Mouse (Mus musculus): ENCODE data around the gene Parm1. TPM values are rescaled to one million over a fixed set of nuclear protein-coding genes. Genes with fewer than 3 reads are reported as not detected.

The Parm1 gene
- polyA plus RNA-seq, 2 experiments from 2014 or later: not detected

DNA sequence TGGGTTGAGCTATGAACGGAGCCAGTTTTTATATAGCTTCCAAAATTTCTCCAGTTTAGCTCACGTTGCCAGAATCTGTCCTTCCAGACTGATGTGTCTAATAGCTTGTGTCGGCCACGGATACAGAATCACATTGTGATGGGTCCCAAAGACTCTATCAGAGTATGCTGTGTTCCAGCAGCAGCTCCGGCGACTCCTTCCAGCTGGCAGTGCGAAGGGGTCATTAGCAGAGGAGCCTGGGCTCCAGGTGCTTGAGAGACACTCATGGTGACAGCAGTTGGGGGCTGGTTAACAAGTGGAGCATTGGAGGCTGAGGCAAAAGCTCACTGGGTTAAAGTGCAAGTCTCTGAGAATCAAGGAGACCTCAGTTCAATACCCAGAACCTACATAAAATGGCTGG lies 61.5 kb downstream of the Parm1 start:
- no peak for ATAC-seq

DNA sequence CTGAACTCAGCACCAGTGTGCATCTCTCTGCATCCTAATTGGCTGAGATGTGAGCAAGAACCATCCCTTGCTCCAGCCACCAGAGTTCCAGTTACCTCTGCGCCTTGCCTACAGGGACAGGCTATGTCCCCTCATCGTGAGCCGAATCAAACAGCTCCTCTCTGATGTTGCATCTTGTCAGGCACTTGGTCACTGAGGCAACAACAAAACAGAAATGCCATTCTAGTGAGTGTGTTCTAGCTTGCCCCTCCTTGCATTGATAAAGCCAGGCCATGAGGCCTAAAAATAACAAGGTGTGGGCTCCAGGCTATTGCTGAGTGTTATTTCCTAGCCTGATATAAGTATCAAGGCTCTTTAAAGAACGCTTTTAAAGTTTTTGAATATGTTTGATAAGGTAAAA lies 64.4 kb downstream of the Parm1 start:
- ATAC-seq: no peak

DNA sequence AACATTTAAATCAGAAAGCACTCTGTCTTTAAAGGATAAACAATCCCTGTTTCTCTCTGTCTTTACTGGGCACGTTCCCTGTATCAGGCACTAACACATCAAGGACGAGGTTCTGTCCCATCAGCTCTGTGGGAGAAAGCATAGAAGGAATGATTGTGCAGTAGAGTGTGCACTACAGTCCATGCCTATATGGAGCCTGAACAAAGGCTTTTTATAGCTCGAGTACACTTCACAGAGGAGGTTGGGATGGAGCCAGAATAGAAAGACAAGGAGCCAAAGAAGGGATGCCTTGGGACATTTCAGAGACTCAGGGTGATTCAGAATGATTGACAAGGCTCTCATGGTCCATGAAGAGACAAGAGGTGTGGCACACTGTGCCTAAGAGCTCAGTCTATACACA lies 68.8 kb downstream of the Parm1 start:
- ATAC-seq: no peak

DNA sequence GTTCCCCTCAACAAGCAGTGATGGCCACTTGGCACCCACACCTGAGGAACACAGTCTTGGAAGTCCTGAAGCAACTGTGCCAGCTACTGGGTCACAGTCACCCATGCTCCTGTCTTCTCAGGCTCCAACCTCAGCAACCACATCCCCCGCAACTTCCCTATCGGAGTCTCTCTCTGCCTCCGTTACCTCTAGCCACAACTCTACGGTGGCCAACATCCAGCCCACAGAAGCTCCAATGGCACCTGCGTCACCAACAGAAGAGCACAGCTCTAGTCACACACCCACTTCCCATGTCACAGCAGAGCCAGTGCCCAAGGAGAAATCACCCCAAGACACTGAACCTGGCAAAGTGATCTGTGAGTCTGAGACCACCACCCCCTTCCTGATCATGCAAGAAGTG lies 76.7 kb downstream of the Parm1 start:
- no peak for ATAC-seq

DNA sequence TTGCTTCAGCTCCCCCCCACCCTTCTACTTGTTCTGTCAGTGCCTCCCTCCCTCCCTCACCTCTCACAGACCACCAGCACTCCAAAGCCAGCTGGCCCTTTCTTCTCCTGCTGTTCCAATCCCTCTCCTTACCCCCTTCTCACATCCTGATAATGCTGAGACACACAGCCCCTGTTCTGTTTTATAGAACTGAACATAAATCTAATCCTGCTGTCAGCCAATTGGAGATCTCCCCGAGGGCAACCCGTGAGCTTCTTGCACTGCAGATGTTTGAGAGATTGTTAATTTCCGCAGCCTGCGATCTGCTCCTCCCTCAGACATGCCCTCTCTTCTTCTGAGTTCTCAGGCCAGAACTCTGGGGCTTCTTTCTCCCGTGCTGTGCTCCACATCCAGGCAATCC lies 79.8 kb downstream of the Parm1 start:
- no peak for ATAC-seq

DNA sequence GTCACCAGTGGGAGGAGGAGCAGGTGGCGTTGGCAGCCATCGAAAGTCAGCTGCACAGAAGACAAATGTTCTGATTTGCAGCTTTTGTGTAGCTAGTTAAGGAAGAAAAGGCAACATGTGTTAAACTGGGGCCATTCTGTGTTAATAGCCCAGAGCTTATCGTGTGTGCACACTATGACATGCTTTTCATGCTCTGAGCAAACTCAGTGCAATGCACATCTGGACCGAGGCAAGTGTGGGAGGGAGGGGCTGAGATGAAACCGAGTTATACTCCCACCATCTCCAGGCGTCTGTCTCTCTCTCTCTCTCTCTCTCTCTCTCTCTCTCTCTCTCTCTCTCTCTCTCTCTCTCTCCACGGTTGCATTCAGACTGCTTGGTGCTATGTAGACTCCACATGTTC lies 82.4 kb downstream of the Parm1 start:
- no peak for ATAC-seq

DNA sequence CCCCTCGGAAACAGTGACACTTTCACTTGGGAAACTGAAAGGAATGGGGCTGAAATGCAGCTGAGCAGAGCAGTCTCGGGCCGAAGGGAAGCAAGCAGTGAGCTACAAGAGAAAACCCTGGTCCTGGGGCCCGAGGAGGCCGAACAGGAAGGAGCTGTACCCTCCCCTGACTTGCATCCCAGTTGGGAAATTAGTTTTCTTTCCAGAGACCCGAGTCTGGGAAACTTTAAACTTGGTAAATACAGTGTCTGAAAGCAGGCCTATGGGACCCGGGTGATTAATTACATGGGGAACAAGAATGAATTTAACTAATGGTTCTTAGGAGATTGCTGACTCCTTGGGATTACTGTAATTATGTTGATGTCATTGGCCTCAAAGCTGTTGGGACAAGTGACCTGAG lies 85.9 kb downstream of the Parm1 start:
- no peak for ATAC-seq

DNA sequence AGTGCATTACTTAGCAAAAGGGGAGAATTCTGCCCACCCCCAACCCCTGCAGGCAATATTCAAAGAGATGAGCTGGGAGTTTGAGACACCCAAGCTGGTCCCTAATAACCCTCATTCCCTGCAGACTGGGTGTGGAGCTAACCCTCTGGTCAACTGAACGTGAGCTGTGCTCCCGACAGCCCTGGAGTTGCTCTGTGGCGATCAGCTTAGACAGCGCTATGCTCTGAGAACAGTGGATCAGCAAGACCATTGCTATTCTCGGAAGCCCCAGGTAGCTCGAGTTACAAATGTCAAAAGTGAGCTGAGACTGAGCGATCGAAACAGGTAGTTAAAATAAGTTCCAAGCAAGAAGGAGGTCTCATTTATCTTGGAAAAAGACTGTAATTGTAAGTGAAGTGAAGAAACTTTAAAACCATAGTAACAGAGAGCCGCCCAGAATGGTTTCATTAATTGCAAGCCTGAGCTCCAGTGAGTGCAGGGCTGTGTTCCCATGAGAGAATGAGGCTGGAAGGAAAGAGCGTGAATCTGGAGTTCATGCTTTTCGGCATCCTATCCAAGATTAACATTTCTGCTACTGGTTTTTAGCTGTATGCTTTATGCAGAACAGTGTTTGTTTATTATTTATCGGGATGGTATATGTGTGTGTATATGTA lies 86.5 kb downstream of the Parm1 start:
- no peak for ATAC-seq

DNA sequence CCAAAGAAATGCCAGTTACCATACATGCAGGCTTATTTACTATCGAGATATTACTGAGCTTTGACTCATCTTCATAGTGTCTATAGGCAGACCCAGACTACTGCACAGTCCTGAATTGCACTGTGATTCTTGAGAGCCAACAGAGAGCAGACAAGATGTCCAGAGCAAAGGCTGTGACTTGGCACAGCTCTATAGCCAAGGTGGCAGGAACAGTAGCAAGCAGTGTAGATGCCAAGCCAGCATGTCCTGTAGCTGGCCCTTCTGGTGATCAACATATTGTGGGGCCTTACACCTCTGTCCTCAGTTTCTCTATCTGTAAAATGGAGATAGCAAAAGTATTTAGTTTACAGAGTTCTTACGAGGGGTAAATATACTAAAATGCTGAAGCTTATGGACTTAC lies 89.8 kb downstream of the Parm1 start:
- ATAC-seq: no peak

DNA sequence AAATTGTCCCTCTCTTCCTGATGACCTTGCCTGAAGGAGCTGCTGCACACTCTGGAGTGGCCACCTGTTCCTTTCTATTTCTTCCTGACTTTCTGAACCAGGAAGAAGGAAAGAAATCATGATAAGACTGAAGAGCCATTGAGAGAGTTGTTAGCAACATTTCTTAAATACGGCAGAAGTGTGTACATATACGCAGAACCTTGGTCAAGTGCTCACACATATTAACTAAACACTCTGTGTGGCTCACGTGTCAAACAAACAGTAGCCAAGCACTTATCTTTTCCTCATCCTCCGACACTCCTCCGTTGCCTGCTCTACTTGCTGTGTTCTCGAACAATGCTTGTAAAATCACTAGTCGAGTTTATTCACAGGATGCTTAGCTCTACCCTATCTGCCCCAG lies 90.4 kb downstream of the Parm1 start:
- no peak for ATAC-seq

DNA sequence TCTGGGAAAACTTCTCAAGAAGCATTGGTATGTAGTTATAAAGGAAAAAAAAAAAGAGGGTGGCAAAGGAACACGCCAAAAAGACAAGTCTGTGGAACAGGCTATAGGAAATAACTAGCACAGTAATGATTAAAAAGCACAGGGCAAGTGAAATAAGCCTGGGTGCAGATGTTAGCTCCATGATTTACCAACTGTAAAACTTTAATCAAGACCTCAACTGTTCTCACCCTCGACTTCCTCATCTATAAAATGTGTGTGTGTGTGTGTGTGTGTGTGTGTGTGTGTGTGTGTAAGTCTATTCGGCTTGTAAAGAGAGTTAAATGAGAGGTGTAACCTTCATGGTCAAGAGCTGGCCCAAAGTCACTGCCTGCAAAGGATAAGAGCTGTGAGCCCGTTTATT lies 91.6 kb downstream of the Parm1 start:
- ATAC-seq: no peak

DNA sequence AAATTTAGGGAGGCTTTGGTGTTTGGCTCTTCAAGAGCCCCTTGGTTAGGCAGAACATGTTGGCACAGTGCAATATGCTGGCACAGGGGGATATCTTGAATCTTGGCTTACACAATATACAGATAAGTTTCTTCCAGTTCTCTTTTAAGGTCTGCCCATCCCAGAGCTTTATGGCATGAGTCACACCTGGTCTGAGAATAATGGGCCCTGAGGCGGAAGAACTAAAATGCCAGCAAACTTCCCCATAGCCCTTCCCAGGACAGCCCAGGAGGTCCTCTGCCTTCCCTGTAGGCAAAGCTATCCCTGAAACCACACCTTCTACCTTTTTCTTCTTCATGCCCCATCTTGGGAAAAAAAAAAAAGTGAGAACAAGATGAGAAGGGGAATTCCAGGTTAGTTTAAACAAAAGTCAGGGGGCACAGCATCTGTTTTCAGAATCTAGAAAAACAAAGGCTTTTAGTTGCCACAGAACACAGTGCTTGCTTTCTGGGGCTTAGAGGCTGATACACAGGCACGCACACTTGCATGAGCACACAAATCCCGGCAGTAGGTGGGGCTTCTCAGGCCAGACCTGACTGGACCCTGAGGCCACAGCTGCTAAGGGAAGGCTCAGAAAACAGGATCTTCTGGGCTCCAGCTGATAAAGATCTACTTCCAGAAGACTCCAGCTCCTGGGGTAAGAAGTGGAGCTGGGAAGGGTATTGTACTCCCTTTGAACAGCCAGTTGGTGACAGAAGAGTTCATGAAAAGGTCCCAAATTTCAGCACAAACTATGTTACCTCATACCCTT lies 92.3 kb downstream of the Parm1 start:
- ATAC-seq: no peak

DNA sequence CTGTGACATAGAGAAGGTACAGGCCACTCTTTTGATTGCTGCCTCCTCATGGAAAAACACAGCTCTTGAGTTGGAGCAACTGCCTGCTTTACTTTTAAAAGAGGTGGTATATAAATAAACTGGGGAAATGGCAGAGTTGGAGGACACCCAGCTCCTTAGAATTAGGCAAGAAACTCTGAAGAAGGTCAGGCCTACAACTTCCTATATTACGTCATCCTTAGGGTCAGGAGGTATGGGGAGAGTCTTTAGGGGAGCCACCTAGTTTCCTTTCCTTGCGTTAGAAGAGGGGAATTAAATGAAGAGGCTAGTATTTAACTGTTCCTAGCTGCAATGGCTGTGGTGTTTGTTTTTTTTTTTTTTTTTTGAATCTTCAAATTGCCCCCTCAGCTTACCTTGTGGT lies 93.1 kb downstream of the Parm1 start:
- no peak for ATAC-seq

DNA sequence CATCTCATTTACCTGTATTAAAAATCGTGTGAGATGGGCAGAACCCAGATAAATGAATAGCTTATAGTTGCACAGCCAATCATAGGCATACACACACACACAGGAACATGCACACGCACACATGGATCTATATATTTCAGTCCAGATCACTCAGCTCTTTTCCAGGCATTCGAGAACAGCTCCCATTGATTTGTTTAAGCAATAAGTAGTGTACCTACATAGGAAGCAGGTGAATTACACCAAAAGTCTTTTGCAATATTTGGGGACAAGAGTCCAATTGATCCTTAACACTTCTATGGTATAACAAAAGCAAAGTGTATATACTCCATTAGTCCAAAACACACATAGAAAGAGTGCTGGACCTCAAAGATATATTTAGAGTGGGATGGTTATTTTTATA lies 94.2 kb downstream of the Parm1 start:
- ATAC-seq: no peak

DNA sequence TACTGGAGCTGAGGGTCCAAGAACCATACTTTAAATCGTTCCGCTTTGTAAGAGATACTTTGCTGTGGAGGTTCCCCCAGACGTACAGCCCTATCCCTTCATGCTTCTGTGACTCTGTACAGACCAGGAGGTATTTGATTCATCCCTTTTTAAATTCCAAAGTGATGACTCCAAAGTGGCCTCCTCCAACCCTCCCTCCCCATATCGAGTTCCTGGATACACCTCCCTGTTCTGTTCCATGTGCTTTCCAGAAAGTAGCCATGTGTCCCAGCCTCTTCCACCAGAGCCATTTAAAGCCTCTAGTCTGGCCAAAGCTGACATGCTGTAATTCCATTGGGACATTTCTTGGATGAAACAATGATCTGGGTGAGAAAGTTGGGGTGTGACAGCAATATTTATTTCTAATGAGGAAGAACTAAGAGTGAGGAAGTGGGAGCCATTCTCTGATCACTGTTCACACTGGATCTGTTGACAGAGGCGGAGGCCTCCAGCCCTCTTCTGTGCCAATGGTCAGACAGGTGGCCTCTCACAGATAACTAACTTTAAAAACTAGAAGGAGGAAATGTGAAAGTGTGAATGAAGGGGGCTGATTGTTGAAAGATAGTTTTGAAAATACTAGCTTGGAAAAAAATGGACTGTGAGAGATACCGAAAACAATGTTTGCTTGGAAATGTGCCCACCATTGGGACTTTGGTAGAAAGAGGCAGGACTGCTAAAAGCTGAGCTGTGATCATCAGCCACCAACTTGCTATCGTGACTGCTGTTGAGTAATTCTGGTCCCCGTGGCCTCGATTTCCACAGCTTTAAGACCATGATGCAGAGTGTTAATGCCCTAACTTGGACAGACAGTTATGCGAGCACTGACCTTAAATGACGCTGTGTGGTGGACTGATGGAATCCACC lies 100.2 kb downstream of the Parm1 start:
- no peak for ATAC-seq

DNA sequence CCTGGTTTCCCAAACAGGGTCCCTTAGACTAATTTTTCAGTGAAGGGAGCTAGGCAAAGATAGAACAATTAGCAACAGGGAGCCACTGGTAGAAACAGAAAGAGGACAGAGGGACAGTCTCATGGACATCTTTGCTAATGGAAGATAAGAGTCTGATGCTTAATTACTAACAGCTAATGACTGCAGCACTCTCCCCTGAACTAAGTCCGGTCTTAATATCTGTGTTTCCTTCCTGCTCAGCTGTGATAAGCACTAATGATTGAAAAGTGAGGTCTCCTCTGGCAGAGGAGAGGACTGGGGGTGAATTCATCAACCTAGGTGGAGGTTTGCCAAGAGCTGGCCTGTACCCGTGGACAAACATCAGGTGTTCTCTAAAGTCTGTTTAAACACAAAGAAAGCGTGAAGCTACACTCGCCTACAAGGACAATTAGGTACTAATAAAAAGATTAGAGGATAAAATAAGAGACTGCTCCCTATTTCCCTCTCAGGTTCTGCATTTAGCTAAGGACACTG lies 101.3 kb downstream of the Parm1 start:
- ATAC-seq: no peak

DNA sequence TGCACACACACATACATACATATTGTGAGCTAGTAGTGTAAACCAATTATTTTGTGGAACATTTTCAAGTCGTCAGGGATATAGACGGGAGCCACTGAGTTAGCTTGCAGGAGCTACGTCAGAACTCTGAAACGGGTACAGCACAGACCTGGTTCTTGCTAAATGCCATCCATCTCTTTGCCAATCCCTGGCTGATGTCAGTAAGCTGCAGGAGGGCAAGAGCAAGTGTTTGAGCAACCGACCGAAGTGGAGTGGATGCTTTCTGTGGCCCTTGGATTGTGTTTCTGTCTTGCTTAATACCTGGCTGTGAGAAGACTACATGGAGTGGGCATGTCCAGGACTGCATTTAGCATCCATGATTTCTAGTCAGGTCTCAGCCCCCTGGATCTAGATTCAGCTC lies 103.8 kb downstream of the Parm1 start:
- no peak for ATAC-seq

DNA sequence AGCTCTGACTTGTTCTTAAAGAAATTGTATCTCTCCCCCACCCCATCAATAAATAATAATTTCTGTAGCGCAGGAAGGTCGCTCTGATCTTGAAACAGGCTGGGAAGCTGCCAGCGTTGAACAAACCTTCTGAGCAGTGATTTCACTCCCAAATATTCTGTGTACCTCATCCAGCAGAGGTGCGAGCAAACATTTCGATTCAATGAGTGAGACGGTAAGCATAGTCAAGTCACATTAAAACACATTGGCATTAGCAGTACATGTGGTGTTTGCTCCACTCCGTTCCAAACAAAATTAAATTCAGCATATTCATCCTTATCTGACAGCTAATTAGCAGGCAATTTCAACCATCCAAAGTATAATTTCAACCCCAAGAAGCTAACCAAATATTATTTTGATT lies 109.4 kb downstream of the Parm1 start:
- ATAC-seq: no peak

DNA sequence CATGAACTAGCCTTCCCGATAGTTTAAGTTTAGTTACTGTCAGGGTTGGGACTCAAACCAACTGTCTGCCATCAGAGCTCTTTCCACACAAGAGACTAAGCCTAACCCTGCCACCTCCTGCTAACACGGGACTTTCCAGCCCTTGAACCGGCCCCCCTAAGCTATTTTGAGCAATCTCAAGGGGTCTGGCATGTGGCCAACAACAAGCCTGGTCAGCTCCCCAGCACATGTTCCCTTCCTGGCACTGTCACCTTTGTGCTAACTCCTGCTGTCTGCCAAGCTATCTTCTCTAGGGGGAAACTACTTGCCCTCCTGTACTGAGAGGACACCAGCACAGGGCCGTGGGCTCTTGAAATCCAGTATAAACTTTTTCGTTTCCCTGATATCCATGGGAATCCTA lies 112.1 kb downstream of the Parm1 start:
- no peak for ATAC-seq

DNA sequence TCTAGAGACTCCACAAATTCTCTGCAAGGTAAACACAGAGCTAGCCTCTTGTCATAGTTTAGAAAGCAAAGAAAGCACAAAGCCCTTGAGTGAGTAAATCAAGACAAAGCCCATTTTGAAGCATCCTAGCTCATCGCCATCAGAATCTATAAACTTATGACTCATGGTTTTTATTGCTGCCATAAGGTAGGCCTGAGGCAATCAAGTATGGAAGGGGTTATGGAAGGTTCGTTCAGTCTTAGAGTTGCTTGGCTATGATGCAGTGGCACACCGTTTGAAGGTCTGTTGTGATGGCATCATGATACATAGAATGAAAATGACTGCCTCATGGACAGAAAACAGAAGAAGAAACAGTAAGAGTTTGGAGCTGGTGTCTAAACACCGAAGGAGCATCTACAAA lies 133.9 kb downstream of the Parm1 start:
- no peak for ATAC-seq

DNA sequence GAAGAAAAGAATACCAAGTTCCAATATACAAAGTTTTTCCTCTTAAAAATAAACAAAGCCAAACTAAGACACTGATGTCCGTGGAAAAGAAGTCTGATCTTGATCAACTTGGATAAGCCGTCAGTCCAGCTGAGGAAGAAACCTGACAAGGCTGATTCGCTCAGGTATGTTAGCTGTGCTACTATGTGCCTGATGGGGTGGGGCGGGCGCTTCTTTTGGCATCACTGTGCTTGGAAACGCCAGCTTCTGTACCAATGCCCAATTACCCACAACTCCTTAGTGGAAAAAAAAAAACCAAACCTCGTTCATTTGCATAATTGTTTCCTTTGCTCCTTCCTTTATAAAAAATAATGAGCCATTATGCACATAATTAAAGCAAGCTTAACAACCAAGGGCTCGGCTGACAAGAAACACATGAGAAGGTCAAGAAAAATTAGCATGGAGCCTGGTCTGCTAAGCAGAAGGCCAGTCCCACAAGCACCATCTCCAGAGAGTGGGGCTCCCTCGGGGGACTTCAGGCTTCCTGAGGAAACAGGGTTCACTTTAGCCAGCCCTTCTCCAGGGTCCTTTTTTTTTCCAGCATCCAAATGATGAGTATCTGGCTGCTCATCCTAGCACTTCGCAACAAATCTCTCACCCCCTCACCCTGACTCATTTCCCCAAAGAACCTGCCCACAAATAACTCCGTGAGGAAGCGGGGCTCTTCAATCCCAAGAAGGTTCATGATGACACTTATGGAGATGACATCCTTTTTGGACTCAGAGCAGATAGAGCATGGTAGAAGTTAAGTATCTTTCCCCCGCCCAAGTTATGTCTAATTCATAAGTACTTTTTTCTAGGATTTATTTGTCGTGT lies 135.9 kb downstream of the Parm1 start:
- no peak for ATAC-seq

DNA sequence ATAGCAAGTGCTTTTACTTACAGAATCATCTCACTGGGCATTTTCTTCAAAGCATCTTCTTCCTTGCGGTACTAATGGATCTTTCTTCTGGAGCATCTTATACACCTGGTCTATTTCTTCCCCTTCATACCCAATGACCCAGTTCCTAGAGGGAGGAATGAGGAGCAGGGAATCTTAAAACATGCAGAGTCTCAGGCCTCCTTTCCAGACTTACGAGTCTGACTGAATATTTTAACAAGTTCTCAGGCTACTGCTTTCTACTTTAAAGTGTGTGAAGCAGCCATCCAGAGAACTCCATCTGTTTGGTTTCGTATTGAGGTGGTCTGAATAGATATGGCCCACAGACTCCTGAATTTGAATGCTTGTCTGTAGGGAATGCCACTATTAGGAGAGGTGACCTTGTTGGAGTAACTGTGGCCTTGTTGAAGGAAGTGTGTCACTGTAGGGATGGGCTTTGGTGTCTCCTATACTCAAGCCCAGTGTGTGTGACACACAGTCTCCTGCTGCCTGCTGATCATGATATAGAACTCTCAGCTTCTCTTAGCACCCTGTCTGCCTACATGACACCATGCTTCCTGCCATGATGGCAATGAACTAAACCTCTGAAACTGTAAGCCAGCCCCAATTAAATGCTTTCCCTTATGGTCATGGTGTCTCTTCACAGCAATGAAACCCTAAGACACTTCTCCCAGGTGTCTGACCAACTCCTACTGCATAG lies 137.1 kb downstream of the Parm1 start:
- ATAC-seq: no peak
